In genomic region chr5:64714710-64715109, GRCm38 (mm10) we compare ENCODE assay signal across 8 mouse cellular contexts.
DNase-seq lines count a peak whose midpoint lies in the region; ATAC-seq and TF ChIP-seq lines count a peak whose summit lies in the region.

No protein-coding gene starts in this region.

- peak; percentile 40 for DNase-seq in forebrain, embryonic 10.5 days (ENCODE audit: extremely low spot score, low spot score)
- peak; percentile 76 for DNase-seq in liver, postnatal 0 days
- no peak for DNase-seq in cerebellum, adult 9-11 months
- DNase-seq in adrenal gland, postnatal 25 days, result no peak

- H3K27ac ChIP-seq in forebrain, embryonic 10.5 days, result peak overlapping the region; percentile 84
- H3K27ac ChIP-seq in forebrain, embryonic 16.5 days (ENCODE audit: low read length), result no peak overlapping the region
- H3K27ac ChIP-seq in ES-Bruce4 (ENCODE audit: insufficient read depth, low read length), result peak overlapping the region; percentile 74
- no peak overlapping the region for H3K27ac ChIP-seq in liver, postnatal 0 days (ENCODE audit: low read depth)

- TF ChIP-seq EP300 in ES-Bruce4 (IDR thresholded peaks at IDR 0.05; ENCODE audit: insufficient read depth, low read depth, low read length), result peak; percentile 67; the same call in 1 of the 2 replicates
- TF ChIP-seq EP300 in liver, postnatal 0 days (IDR thresholded peaks at IDR 0.05; ENCODE audit: low read depth), result no peak

- no peak overlapping the region for H3K9ac ChIP-seq in forebrain, embryonic 16.5 days (replicated peaks; ENCODE audit: low read depth, low read length)
- 0 out of 2 replicates have a peak overlapping the region, but pooled peaks have one; percentile 1 for H3K9ac ChIP-seq in ES-Bruce4 (ENCODE audit: low read depth, poor library complexity, severe bottlenecking)
- 0 out of 2 replicates have a peak overlapping the region, but pooled peaks have one; percentile 26 for H3K9ac ChIP-seq in liver, postnatal 0 days (replicated peaks)

- no peaks in the 10 kb centered on the region for H3K27me3 ChIP-seq in forebrain, embryonic 10.5 days (ENCODE audit: poor library complexity, severe bottlenecking)
- no peaks in the 10 kb centered on the region for H3K27me3 ChIP-seq in forebrain, embryonic 16.5 days (replicated peaks; ENCODE audit: control insufficient read depth, insufficient read depth, low read length)
- H3K27me3 ChIP-seq in ES-Bruce4 (ENCODE audit: control insufficient read depth, insufficient read depth, low read length, poor library complexity, severe bottlenecking), result no peaks in the 10 kb centered on the region
- no peaks in the 10 kb centered on the region for H3K27me3 ChIP-seq in liver, postnatal 0 days (ENCODE audit: insufficient read depth, low read length)

- TF ChIP-seq CTCF in ES-Bruce4 (IDR thresholded peaks at IDR 0.05; ENCODE audit: low read depth, low read length), result no peak
- no peak for TF ChIP-seq CTCF in liver, postnatal 0 days (IDR thresholded peaks at IDR 0.05; ENCODE audit: low read depth)

- WGBS in forebrain, embryonic 10.5 days, result 52% methylated on average over 7 of the region's 7 CpGs
- WGBS in forebrain, embryonic 16.5 days, result 62% methylated on average over 7 of the region's 7 CpGs
- 50% methylated on average over 7 of the region's 7 CpGs for WGBS in liver, postnatal 0 days (ENCODE audit: insufficient replicate concordance)

- no peak overlapping the region for H3K4me2 ChIP-seq in forebrain, embryonic 16.5 days (ENCODE audit: low read length)
- H3K4me2 ChIP-seq in liver, postnatal 0 days (ENCODE audit: low read depth, low read length), result peak overlapping the region; percentile 41

- no peak for TF ChIP-seq POLR2A in ES-Bruce4 (IDR thresholded peaks at IDR 0.05; ENCODE audit: insufficient read depth, low read length)

- no peak for ATAC-seq in forebrain, embryonic 16.5 days
- ATAC-seq in erythroblast, adult 5-6 weeks (replicated peaks; ENCODE audit: low FRiP score, poor library complexity, severe bottlenecking), result peak; percentile 99
- peak; percentile 75 for ATAC-seq in liver, postnatal 0 days
- ATAC-seq in granulocyte monocyte progenitor cell, adult 5-6 weeks (replicated peaks; ENCODE audit: poor library complexity, severe bottlenecking), result no peak

- no peak overlapping the region for H3K4me3 ChIP-seq in forebrain, embryonic 10.5 days
- H3K4me3 ChIP-seq in forebrain, embryonic 16.5 days (replicated peaks; ENCODE audit: low read length), result no peak overlapping the region
- H3K4me3 ChIP-seq in ES-Bruce4 (ENCODE audit: low read depth, low read length), result no peak overlapping the region
- H3K4me3 ChIP-seq in liver, postnatal 0 days (ENCODE audit: low read depth, low read length), result no peak overlapping the region

- H3K4me1 ChIP-seq in forebrain, embryonic 10.5 days, result peaks cover 23% of the 10 kb centered on the region
- H3K4me1 ChIP-seq in forebrain, embryonic 16.5 days (replicated peaks; ENCODE audit: control insufficient read depth, insufficient read depth, low read length), result 0 out of 2 replicates have a peak, but pooled peaks cover 3% of the 10 kb centered on the region
- no peaks in the 10 kb centered on the region for H3K4me1 ChIP-seq in ES-Bruce4 (ENCODE audit: control insufficient read depth, insufficient read depth, low read length)
- peaks cover 12% of the 10 kb centered on the region for H3K4me1 ChIP-seq in liver, postnatal 0 days (ENCODE audit: insufficient read depth)

- H3K9me3 ChIP-seq in forebrain, embryonic 10.5 days, result peaks cover 5% of the 10 kb centered on the region; the same call in 1 of the 2 replicates
- H3K9me3 ChIP-seq in forebrain, embryonic 16.5 days (ENCODE audit: control insufficient read depth, low read length), result no peaks in the 10 kb centered on the region
- no peaks in the 10 kb centered on the region for H3K9me3 ChIP-seq in ES-Bruce4 (replicated peaks; ENCODE audit: control insufficient read depth, insufficient read depth, low read length, poor library complexity, severe bottlenecking)
- H3K9me3 ChIP-seq in liver, postnatal 0 days (ENCODE audit: low read length), result no peaks in the 10 kb centered on the region

- H3K36me3 ChIP-seq in forebrain, embryonic 10.5 days (replicated peaks), result no peaks in the 10 kb centered on the region
- H3K36me3 ChIP-seq in forebrain, embryonic 16.5 days (ENCODE audit: control insufficient read depth, insufficient read depth), result no peaks in the 10 kb centered on the region
- no peaks in the 10 kb centered on the region for H3K36me3 ChIP-seq in ES-Bruce4 (ENCODE audit: control insufficient read depth, insufficient read depth, low read length, poor library complexity, severe bottlenecking)
- H3K36me3 ChIP-seq in liver, postnatal 0 days (replicated peaks; ENCODE audit: insufficient read depth, low read length), result no peaks in the 10 kb centered on the region

Comparison
In these comparisons a context has a peak if more than half of its experiments do, and no peak if none do; other contexts are left out.
1. H3K27ac ChIP-seq: peak in forebrain, embryonic 10.5 days (single experiment) and ES-Bruce4 (single experiment); none in forebrain, embryonic 16.5 days (single experiment) and liver, postnatal 0 days (single experiment).
2. DNase-seq: peak in forebrain, embryonic 10.5 days (single experiment) and liver, postnatal 0 days (single experiment); none in cerebellum, adult 9-11 months (single experiment) and adrenal gland, postnatal 25 days (single experiment).
3. ATAC-seq: peak in erythroblast, adult 5-6 weeks (single experiment) and liver, postnatal 0 days (single experiment); none in forebrain, embryonic 16.5 days (single experiment) and granulocyte monocyte progenitor cell, adult 5-6 weeks (single experiment).